Mouse (Mus musculus): ENCODE results near the gene Senp6. TPM values are rescaled to one million over a fixed set of nuclear protein-coding genes. Genes with fewer than 3 reads are reported as not detected.
A peak's percentile ranks its signal among the peaks of the same experiment; 100 is the strongest.
"Not testable (repeated sequence)": the region's sequence is repeated elsewhere in the genome, so short reads cannot be mapped to it uniquely, and the experiment has no call there.

Gene Senp6
- polyA plus RNA-seq, 1 experiment from 2014 or later, result 51.4 TPM

- Histone ChIP-seq H3K4me3 (no peak overlapping the region), H3K36me3 (no peaks in the 10 kb centered on the region), H3K9me3 (no peaks in the 10 kb centered on the region), H3K4me1 (replicated peaks) (no peaks in the 10 kb centered on the region), H3K27ac (replicated peaks) (no peak overlapping the region), H3K27me3 (no peaks in the 10 kb centered on the region), H3K4me2 (no peak overlapping the region), H3K9ac (no peak overlapping the region)
- WGBS, result 84% methylated on average over 5 of the region's 5 CpGs
- no peak for ATAC-seq (ENCODE audit: low FRiP score, low read depth)
Measured at GRCm38 (mm10) chr9:80052951-80053350, 13.8 kb upstream of the Senp6 start.

- Histone ChIP-seq H3K4me3 (no peak overlapping the region), H3K27me3 (no peaks in the 10 kb centered on the region), H3K27ac (replicated peaks) (no peak overlapping the region), H3K4me1 (replicated peaks) (no peaks in the 10 kb centered on the region), H3K36me3 (no peaks in the 10 kb centered on the region), H3K4me2 (no peak overlapping the region), H3K9ac (no peak overlapping the region), H3K9me3 (no peaks in the 10 kb centered on the region)
- 82% methylated on average over 2 of the region's 2 CpGs for WGBS
- ATAC-seq (ENCODE audit: low FRiP score, low read depth), result no peak
Measured at GRCm38 (mm10) chr9:80057690-80058089, 9.0 kb upstream of the Senp6 start.

GRCm38 (mm10) chr9:80065495-80065894 lies 1.2 kb upstream of the Senp6 start:
- H3K4me1 ChIP-seq (replicated peaks), result peaks cover 15% of the 10 kb centered on the region
- H3K9me3 ChIP-seq; H3K4me2 ChIP-seq; H3K36me3 ChIP-seq; ATAC-seq (ENCODE audit: low FRiP score, low read depth); H3K27me3 ChIP-seq; H3K9ac ChIP-seq; H3K4me3 ChIP-seq: not testable (repeated sequence)
- peak overlapping the region; percentile 100 for H3K27ac ChIP-seq (replicated peaks)
- 73% methylated on average over 2 of the region's 2 CpGs for WGBS

- Histone ChIP-seq H3K4me3 (peak overlapping the region; percentile 97), H3K4me2 (peak overlapping the region; percentile 64), H3K9ac (peak overlapping the region; percentile 99), H3K27me3 (no peaks in the 10 kb centered on the region), H3K27ac (replicated peaks) (peak overlapping the region; percentile 100), H3K4me1 (replicated peaks) (peaks cover 34% of the 10 kb centered on the region), H3K36me3 (no peaks in the 10 kb centered on the region), H3K9me3 (no peaks in the 10 kb centered on the region)
- ATAC-seq (ENCODE audit: low FRiP score, low read depth), result peak; percentile 83
- under 1% methylated on average over 74 of the region's 93 CpGs for WGBS
Measured at GRCm38 (mm10) chr9:80067221-80068027, 721 bp downstream of the Senp6 start.

GRCm38 (mm10) chr9:80068028-80068515 lies 1.4 kb downstream of the Senp6 start:
- H3K36me3 ChIP-seq, result no peaks in the 10 kb centered on the region
- H3K9ac ChIP-seq, result peak overlapping the region; percentile 99
- H3K4me1 ChIP-seq (replicated peaks), result peaks cover 35% of the 10 kb centered on the region
- under 1% methylated on average over 18 of the region's 18 CpGs for WGBS
- H3K27ac ChIP-seq (replicated peaks), result peak overlapping the region; percentile 100
- no peaks in the 10 kb centered on the region for H3K9me3 ChIP-seq
- ATAC-seq (ENCODE audit: low FRiP score, low read depth), result no peak
- H3K4me2 ChIP-seq, result peak overlapping the region; percentile 64
- H3K4me3 ChIP-seq, result peak overlapping the region; percentile 97
- H3K27me3 ChIP-seq, result no peaks in the 10 kb centered on the region

GRCm38 (mm10) chr9:80068735-80069315 lies 2.1 kb downstream of the Senp6 start:
- Histone ChIP-seq H3K9me3 (no peaks in the 10 kb centered on the region), H3K27me3 (no peaks in the 10 kb centered on the region), H3K4me1 (replicated peaks) (peaks cover 40% of the 10 kb centered on the region), H3K9ac (peak overlapping the region; percentile 99), H3K4me2 (peak overlapping the region; percentile 64), H3K36me3 (no peaks in the 10 kb centered on the region), H3K27ac (replicated peaks) (peak overlapping the region; percentile 100; the same call in 1 of the 2 replicates), H3K4me3 (peak overlapping the region; percentile 97)
- WGBS, result 35% methylated on average over 11 of the region's 11 CpGs
- no peak for ATAC-seq (ENCODE audit: low FRiP score, low read depth)

- Histone ChIP-seq H3K9ac (no peak overlapping the region), H3K4me1 (replicated peaks) (peaks cover 52% of the 10 kb centered on the region), H3K27ac (replicated peaks) (no peak overlapping the region), H3K27me3 (no peaks in the 10 kb centered on the region), H3K4me3 (no peak overlapping the region), H3K36me3 (no peaks in the 10 kb centered on the region), H3K9me3 (no peaks in the 10 kb centered on the region), H3K4me2 (no peak overlapping the region)
- ATAC-seq (ENCODE audit: low FRiP score, low read depth), result no peak
- 83% methylated on average over 3 of the region's 3 CpGs for WGBS
Measured at GRCm38 (mm10) chr9:80070026-80070425, 3.3 kb downstream of the Senp6 start.

- Histone ChIP-seq H3K27ac (replicated peaks) (no peak overlapping the region), H3K36me3 (no peaks in the 10 kb centered on the region), H3K27me3 (no peaks in the 10 kb centered on the region), H3K4me2 (no peak overlapping the region), H3K9ac (no peak overlapping the region), H3K4me1 (replicated peaks) (peaks cover 59% of the 10 kb centered on the region), H3K4me3 (no peak overlapping the region), H3K9me3 (no peaks in the 10 kb centered on the region)
- ATAC-seq (ENCODE audit: low FRiP score, low read depth), result no peak
- WGBS, result 49% methylated on average over 3 of the region's 3 CpGs
Measured at GRCm38 (mm10) chr9:80071616-80072015, 4.9 kb downstream of the Senp6 start.

- Histone ChIP-seq H3K4me1 (replicated peaks) (peaks cover 60% of the 10 kb centered on the region), H3K36me3 (no peaks in the 10 kb centered on the region), H3K4me2 (no peak overlapping the region), H3K9ac (no peak overlapping the region), H3K27ac (replicated peaks) (no peak overlapping the region), H3K27me3 (no peaks in the 10 kb centered on the region), H3K4me3 (no peak overlapping the region), H3K9me3 (no peaks in the 10 kb centered on the region)
- 86% methylated on average over 1 of the region's 1 CpGs for WGBS
- ATAC-seq (ENCODE audit: low FRiP score, low read depth), result no peak
Measured at GRCm38 (mm10) chr9:80074067-80074466, 7.4 kb downstream of the Senp6 start.

GRCm38 (mm10) chr9:80074949-80075348 lies 8.2 kb downstream of the Senp6 start:
- H3K4me3 ChIP-seq, result no peak overlapping the region
- H3K36me3 ChIP-seq, result no peaks in the 10 kb centered on the region
- peaks cover 53% of the 10 kb centered on the region for H3K4me1 ChIP-seq (replicated peaks)
- no peak overlapping the region for H3K4me2 ChIP-seq
- ATAC-seq (ENCODE audit: low FRiP score, low read depth), result no peak
- H3K27me3 ChIP-seq, result no peaks in the 10 kb centered on the region
- no peak overlapping the region for H3K27ac ChIP-seq (replicated peaks)
- no peak overlapping the region for H3K9ac ChIP-seq
- no peaks in the 10 kb centered on the region for H3K9me3 ChIP-seq

GRCm38 (mm10) chr9:80080941-80081340 lies 14.2 kb downstream of the Senp6 start:
- 89% methylated on average over 1 of the region's 1 CpGs for WGBS
- Histone ChIP-seq H3K4me2 (no peak overlapping the region), H3K27me3 (no peaks in the 10 kb centered on the region), H3K9ac (no peak overlapping the region), H3K27ac (replicated peaks) (no peak overlapping the region), H3K9me3 (no peaks in the 10 kb centered on the region), H3K36me3 (no peaks in the 10 kb centered on the region), H3K4me1 (replicated peaks) (peaks cover 25% of the 10 kb centered on the region), H3K4me3 (no peak overlapping the region)
- no peak for ATAC-seq (ENCODE audit: low FRiP score, low read depth)

- H3K9ac ChIP-seq, result no peak overlapping the region
- H3K4me2 ChIP-seq, result no peak overlapping the region
- ATAC-seq (ENCODE audit: low FRiP score, low read depth), result peak; percentile 49
- H3K27me3 ChIP-seq, result no peaks in the 10 kb centered on the region
- H3K4me1 ChIP-seq (replicated peaks), result peaks cover 28% of the 10 kb centered on the region
- no peak overlapping the region for H3K4me3 ChIP-seq
- H3K27ac ChIP-seq (replicated peaks), result no peak overlapping the region
- 42% methylated on average over 10 of the region's 10 CpGs for WGBS
- no peaks in the 10 kb centered on the region for H3K36me3 ChIP-seq
- H3K9me3 ChIP-seq, result no peaks in the 10 kb centered on the region
Measured at GRCm38 (mm10) chr9:80084429-80085092, 17.9 kb downstream of the Senp6 start.
